Mouse (Mus musculus) lung, postnatal 4 days (tissue): ENCODE measurements around the gene Wasf3.
A peak's percentile ranks its signal among the peaks of the same experiment; 100 is the strongest.
"Not testable (repeated sequence)": the region's sequence is repeated elsewhere in the genome, so short reads cannot be mapped to it uniquely, and the experiment has no call there.

Source experiments
- DNase-seq, 2 experiments: peaks; one replicate each; pipeline ENCODE4 v3.0.0; 2021

The Wasf3 gene

GRCm38 (mm10) chr5:146451592-146452254 lies 66.9 kb downstream of the Wasf3 start:
- DNase-seq, result no peak

DNA sequence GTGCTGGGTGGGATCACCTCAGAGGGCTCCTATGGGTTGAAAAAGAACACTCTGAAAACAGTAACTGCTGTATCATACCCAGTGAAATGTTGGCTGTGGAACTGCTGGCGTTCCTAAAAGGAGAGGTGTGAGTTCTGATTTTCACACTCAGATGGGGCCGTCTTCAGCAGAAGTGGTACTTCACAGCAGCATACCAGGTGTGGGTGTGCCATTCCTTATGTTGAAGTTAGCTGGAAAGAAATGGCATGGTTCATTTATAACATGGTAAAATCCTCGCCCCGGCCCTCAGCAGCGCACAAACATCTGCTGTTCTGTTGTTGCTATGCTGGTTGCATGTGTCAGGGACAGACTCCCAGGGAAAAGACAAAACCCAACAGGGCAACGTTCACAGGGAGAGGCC lies 68.8 kb downstream of the Wasf3 start:
- DNase-seq, result no peak

DNA sequence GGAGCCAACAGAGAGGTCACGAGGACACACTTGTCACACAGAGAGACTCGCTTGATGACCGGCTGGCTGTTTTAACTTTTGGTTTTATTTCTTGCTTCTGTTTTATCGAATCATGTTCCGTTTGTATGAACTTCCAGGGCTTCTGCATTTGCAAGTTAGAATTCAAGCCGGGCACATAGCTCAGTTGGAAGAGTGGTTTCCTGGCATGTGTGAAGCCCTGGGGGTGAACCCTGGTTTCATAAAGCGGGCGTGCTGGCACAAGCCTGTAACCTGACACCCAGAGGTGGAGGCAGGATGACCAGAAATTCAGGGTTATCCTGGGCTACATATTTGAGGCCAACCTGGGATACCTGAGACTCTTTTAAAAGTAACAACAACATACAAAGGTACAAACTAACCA lies 76.8 kb downstream of the Wasf3 start:
- no peak for DNase-seq

DNA sequence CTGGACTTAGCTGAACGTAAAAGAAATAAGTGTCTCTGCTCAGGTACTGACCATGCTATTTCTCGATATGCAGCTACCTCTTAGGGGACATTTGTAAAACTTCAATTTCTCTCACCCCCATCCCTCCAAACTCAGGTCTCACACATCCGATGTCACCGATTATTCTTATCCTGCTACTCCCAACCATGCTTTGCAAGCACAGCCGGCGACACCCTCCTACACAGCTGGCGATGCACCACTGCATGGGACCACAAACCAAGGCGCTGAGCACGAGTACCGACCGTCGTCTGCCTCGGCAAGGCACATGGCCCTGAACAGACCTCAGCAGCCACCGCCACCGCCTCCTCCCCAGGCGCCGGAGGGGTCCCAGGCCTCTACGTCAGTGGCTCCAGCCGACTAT lies 81.9 kb downstream of the Wasf3 start:
- no peak for DNase-seq

GRCm38 (mm10) chr5:146468311-146468710 lies 83.5 kb downstream of the Wasf3 start:
- DNase-seq, result no peak

DNA sequence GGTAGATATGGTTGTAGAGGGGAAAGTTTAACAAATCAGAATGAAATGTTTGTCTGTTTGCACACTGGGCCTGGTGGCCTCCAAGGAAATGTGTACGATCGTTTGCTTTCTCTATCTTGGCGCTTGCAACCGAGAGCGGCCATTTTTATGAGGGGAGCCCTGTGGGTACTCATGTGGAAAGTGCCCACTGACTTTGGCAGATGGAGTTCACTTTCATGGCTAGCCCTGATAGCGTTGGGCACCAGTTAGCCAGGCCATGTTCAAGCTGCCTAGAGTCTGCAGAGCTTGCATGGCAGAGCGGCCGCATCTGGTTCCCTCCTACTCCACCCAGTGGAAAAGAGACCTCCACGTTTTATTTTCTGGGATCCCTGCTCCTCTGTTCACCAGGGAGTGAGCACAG lies 86.0 kb downstream of the Wasf3 start:
- DNase-seq, result no peak

DNA sequence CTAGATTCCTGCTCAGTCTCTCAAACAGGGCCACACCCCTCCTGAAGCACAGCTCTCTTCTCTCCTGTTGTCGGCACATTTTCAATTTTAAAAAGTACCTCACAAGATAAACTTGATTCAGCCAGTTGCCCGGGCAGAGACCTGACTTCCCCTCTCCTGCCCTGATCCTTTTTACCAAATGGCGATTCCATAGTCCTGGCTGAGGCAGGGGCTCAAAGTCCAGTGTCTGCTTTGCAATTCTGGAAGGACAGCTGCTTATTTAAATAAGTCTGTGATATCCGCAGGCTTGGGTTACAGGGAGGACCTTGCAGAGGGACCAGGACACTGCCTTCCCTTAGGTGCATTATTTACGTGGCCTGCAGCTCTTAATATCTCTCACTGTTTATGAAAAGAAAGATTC lies 86.5 kb downstream of the Wasf3 start:
- no peak for DNase-seq

DNA sequence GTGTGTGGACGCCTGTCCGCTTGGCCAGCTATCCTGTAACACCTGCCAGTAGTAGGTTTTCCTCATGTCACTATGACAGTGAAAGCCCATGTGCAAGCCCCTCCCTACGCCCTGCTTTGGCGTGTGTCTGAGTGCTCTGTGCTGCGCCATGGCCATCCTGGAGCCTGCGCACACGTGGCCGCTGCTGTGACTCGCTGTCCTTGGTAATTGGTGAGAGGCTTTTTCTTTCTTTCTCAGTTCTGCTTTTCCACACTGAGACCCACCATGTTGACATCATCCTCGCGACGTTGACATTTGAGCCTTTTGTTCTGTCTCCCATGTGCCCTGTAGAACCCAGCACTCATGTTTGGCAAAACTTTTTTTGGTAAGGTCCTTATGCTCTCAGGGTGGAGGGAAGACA lies 87.0 kb downstream of the Wasf3 start:
- no peak for DNase-seq

DNA sequence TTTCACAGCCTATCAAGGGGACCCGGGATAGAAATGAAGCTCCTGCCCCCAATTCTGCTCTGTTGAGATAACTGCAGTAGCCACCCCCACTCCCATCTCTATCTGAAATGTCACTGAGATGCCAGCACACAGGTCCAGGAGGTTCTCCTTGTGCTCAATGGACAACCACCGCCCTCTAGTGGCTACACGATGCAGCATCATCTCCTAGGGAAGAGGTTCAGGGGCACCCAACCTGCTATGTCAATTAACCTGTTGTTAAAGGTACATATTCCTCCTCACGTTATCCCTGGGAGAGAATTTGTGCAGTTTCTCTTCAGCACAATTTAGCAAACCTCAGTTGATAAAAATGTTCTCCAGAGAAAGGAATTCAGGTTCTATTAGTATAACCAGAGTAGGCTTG lies 94.8 kb downstream of the Wasf3 start:
- DNase-seq, result peak in 1 of 2 experiments; percentile 11

DNA sequence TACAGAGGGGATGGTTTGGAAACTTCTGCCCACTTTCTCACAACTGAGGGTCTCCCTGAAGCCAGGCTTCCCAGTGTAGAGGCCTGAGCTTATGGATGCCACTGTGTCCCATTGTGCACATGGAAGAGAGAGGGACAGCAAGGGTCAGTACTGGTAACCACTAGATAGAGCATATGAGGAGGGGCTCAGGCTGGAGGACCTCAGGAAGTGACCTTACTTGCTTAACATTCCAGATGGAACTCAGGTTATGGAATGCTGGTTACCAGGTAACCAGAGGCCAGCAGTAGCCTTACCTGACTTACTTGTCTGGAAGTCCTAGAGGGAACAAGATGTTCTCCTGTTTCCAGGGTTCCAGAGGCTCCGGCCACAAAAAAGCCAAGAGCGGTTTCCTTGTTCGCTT lies 96.9 kb downstream of the Wasf3 start, which contains the start of gene Gm6408:
Gm6408 (plus strand) TSS at position 301 of the 400 bp plus-strand sequence.
- not testable (repeated sequence) for DNase-seq

DNA sequence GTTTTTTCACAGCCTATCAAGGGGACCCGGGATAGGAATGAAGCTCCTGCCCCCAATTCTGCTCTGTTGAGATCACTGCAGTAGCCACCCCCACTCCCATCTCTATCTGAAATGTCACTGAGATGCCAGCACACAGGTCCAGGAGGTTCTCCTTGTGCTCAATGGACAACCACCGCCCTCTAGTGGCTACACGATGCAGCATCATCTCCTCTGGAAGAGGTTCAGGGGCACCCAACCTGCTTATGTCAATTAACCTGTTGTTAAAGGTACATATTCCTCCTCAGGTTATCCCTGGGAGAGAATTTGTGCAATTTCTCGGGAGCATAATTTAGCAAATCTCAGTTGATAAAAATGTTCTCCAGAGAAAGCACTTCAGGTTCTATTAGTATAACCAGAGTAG lies 104.2 kb downstream of the Wasf3 start:
- DNase-seq, result peak in 1 of 2 experiments; percentile 26

GRCm38 (mm10) chr5:146491063-146491462 lies 106.3 kb downstream of the Wasf3 start, which contains the start of gene Gm6370:
Gene Gm6370, plus strand, starts transcription at chr5:146491363.
- not testable (repeated sequence) for DNase-seq

- DNase-seq, result not testable (repeated sequence)
Measured at GRCm38 (mm10) chr5:146502099-146502498, 117.3 kb downstream of the Wasf3 start, which contains the start of gene 4930449I24Rik. Gene 4930449I24Rik, plus strand, starts transcription at chr5:146502399.

DNA sequence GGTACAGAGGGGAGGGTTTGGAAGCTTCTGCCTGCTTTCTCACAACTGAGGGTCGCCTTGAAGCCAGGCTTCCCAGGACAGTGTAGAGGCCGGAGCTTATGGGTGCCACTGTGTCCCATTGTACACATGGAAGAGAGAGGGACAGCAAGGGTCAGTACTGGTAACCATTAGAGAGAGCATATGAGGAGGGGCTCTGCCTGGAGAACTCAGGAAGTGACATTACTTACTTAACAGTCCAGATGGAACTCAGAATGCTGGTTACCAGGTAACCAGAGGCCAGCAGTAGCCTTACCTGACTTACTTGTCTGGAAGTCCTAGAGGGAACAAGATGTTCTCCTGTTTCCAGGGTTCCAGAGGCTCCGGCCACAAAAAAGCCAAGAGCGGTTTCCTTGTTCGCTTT lies 129.0 kb downstream of the Wasf3 start, which contains the start of gene Gm3402:
Gm3402 (plus strand) TSS at position 301 of the 400 bp plus-strand sequence.
- DNase-seq, result not testable (repeated sequence)
